Mouse (Mus musculus) olfactory bulb, adult 2 months (tissue): Measurements from ENCODE around the gene Prkg1.

ENCODE experiments used
- CTCF ChIP-seq: fragments of 200-500 bp; IDR thresholded peaks from 2 replicates; pipeline ENCODE4 v1.5.1; 2012; ENCODE audit warnings: low read depth, mild to moderate bottlenecking, low read length, moderate library complexity; ENCODE audit not compliant: insufficient read depth
- POLR2A ChIP-seq: fragments of 200-500 bp; IDR thresholded peaks from 2 replicates; pipeline ENCODE4 v1.6.1; 2012; ENCODE audit warnings: mild to moderate bottlenecking, low read depth, low read length, moderate library complexity; ENCODE audit not compliant: insufficient read depth

DNA sequence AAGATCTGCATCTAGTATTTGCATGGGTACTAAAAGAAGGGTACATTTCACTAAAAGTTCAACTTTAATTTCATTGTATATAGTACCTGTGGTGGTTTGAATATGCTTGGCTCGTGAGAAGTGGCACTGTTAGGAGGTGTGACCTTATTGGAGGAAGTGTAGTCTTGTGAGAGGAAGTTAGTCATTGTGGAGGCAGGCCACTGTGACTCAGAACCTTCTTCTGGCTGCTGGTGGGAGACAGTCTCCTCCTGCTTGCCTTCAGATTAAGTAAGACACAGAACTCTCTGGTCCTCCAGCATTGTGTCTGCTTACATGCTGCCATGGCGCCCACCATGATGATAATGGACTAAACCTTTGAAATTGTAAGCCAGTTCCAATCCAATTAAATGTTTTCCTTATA lies 984.0 kb downstream of the Prkg1 start:
- TF ChIP-seq CTCF: no peak
- TF ChIP-seq POLR2A: no peak
